7 mouse cellular contexts compared by ENCODE assay signal in genomic region chr11:114877145-114877544, GRCm38 (mm10). TPM values are rescaled to one million over a fixed set of nuclear protein-coding genes. Genes with fewer than 3 reads are reported as not detected.
DNase-seq lines count a peak whose midpoint lies in the region; ATAC-seq and TF ChIP-seq lines count a peak whose summit lies in the region.

No protein-coding gene starts in this region.

- no peak overlapping the region for H3K9ac ChIP-seq in limb, embryonic 14.5 days (ENCODE audit: low read depth, low read length, severe bottlenecking)

- no peaks in the 10 kb centered on the region for H3K9me3 ChIP-seq in limb, embryonic 14.5 days (ENCODE audit: control insufficient read depth, low read length)

- H3K36me3 ChIP-seq in limb, embryonic 14.5 days (ENCODE audit: control insufficient read depth, insufficient read depth, low read length) = no peaks in the 10 kb centered on the region

- no peak for TF ChIP-seq POLR2A in limb, embryonic 14.5 days (IDR thresholded peaks at IDR 0.05; ENCODE audit: borderline replicate concordance, extremely low read depth, insufficient read depth, insufficient read length)

- no peak for ATAC-seq in limb, embryonic 14.5 days (ENCODE audit: low FRiP score, low read depth)

- H3K4me1 ChIP-seq in limb, embryonic 14.5 days (ENCODE audit: control insufficient read depth, insufficient read depth, low read length) = peaks cover 26% of the 10 kb centered on the region

- DNase-seq in right cerebral cortex, adult 18-20 months = peak; percentile 23
- DNase-seq in right cerebral cortex, postnatal 4 days = no peak
- DNase-seq in adrenal gland, adult (ENCODE audit: inconsistent age in 2 of 2, low spot score in 1 of 2) = peak; percentile 42 to 80
- peak; percentile 81 to 84 for DNase-seq in cerebellum, postnatal 36 days
- DNase-seq in kidney, adult 18-20 months = peak; percentile 83
- peak; percentile 48 for DNase-seq in limb, embryonic 14.5 days (ENCODE audit: low spot score)
- DNase-seq in retina, postnatal 7 days (ENCODE audit: low read depth, low spot score) = peak; percentile 31

- H3K4me3 ChIP-seq in limb, embryonic 14.5 days (replicated peaks; ENCODE audit: low read length) = no peak overlapping the region

- no peaks in the 10 kb centered on the region for H3K27me3 ChIP-seq in limb, embryonic 14.5 days (ENCODE audit: control insufficient read depth, insufficient read depth, low read length)

- 43% methylated on average over 3 of the region's 3 CpGs for WGBS in limb, embryonic 14.5 days

- no peak overlapping the region for H3K27ac ChIP-seq in limb, embryonic 14.5 days (replicated peaks; ENCODE audit: low read depth, low read length)

- H3K4me2 ChIP-seq in limb, embryonic 14.5 days (replicated peaks; ENCODE audit: low read depth, low read length, severe bottlenecking) = no peak overlapping the region

RNA-seq across cellular contexts. Expression of gene Cd300a, which starts 12.7 kb away (rescaled TPM):
- 2.2 and 3.1 TPM in 2 replicates for polyA plus RNA-seq in limb, embryonic 14.5 days (2012; rRNA removed)
- 1.2 and 1.5 TPM in 2 replicates for polyA plus RNA-seq in limb, embryonic 14.5 days (2014; fragmentation: Nextera tagmentation; extraction: Ambion mirVana)

RNA-seq across cellular contexts. Expression of gene Gprc5c, which starts 26.2 kb away (rescaled TPM):
- 34.1 and 48.8 TPM in 2 replicates for polyA plus RNA-seq in limb, embryonic 14.5 days (2012; rRNA removed)
- 35.5 and 42.3 TPM in 2 replicates for polyA plus RNA-seq in limb, embryonic 14.5 days (2014; fragmentation: Nextera tagmentation; extraction: Ambion mirVana)

RNA-seq across cellular contexts. Expression of gene Cd300lb, which starts 57.0 kb away (rescaled TPM):
- polyA plus RNA-seq in limb, embryonic 14.5 days (2012; rRNA removed) = 0.33 TPM in 2 replicates
- polyA plus RNA-seq in limb, embryonic 14.5 days (2014; fragmentation: Nextera tagmentation; extraction: Ambion mirVana) = 0.32 and 0.82 TPM in 2 replicates
